Mouse (Mus musculus) right cerebral cortex, postnatal 36 days (tissue): ENCODE results near the gene Slc38a3.

Source experiments
- DNase-seq, 2 experiments: peaks; one replicate each; pipeline ENCODE4 v3.0.0; 2022; ENCODE audit warnings: low spot score in 2 of 2, mixed read lengths in 1 of 2

The Slc38a3 gene

DNA sequence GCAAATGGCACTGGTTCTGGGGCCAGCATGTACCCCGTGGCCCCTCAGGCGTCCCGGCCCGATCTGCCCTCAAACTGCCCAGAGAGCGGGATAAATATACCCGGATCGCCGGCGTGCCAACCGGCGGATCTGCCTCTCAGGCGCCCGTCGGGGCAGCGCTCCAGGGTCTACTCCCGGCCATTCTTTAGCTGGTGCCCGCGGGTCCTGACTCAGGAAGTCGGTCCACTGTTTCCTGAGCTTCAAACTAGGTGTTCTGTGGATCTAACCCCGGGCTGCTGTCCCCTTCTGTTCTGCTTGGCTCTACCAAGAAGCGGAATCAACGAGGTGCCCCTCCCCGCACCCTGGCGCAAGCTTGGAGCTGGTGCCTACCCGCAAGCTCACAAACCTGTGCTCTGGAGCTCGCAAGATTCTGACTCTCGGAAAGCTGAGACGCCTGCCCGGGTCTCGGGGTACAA lies 2.6 kb downstream of the Slc38a3 start:
- DNase-seq = no peak

DNA sequence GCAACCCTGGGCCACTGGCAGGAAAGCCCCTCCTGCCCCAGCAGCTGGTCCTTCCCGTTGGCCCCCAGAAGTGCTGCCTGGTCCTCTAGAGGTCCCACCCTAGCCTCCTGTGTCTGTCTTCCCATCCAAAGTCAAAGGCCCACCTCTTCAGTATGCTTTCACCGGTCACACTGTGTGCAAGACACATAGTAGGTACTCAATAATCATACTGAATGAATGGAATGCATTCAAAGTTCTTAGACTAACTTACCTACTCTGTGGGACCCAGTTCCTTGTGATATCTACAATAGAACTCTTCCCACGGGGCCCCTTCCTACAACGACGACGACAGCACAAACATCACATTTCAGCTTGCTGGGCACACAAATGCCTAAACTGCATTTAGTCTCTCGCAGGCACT lies 4.0 kb downstream of the Slc38a3 start:
- DNase-seq = no peak

- DNase-seq = no peak
Observed at GRCm38 (mm10) chr9:107663525-107663924, 5.8 kb downstream of the Slc38a3 start.

DNA sequence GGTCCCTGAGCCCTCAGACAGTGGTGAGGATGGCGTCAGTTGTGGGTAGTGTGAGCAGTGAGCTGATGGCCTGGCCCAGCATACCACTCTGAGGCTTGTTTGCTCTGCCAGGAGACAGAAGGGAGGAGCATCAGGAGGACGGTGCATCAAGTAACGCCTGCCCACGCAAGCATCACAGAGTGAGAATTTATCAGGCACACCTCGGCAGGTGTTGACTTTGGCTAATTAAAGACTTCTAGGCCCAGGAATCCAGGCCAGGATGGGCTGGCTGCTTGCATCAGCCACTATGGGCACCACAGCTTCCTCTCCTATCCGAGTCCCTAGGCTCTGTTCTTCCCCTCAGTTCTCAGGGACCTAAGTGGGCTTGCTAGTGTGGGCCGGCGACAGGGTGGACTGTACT lies 7.0 kb downstream of the Slc38a3 start:
- no peak for DNase-seq

- DNase-seq = no peak
Observed at GRCm38 (mm10) chr9:107660777-107661176, 8.6 kb downstream of the Slc38a3 start.

DNA sequence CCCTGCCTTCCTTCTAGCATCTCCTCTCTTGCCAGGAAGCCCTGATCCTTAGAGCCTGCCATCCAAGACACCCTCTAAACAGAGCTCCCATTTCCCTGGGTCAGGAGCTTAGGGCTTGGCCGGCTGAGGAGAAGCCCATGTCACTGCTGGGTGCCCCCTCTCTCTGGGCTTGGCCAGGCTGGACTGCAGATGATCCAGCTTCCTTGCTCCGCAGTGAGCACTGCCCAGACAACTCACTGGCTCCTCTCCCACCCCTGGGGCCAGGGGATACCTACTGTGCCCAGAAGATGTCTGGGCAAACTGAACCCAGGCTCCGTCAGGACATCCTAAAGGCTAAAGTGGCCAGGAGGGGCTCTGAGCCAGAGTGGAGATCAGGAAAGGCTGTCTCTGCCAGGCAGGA lies 9.4 kb downstream of the Slc38a3 start:
- no peak for DNase-seq

- DNase-seq = peak; percentile 66 to 67
Observed at GRCm38 (mm10) chr9:107659551-107659950, 9.8 kb downstream of the Slc38a3 start.

- no peak for DNase-seq
Observed at GRCm38 (mm10) chr9:107658096-107658495, 11.2 kb downstream of the Slc38a3 start.

DNA sequence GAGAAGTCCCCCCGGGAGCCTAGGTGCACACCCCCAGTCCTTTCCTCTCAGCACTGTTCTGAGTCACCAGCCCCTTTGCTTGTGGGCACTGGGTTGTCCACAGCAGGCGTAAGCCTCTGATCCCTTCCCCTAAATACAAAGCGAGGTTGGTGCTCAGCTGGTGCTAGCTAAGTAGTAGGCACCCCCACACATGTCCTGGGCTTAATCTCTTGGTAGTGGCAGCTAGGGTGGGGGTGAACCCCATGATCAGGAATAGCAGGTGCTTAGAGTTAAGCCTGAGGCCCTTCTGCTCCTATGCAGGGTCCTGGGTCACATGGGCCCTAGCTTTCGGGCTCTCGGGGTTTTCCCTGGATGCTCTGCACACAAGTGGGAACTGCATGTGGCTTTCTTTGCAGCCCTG lies 12.2 kb downstream of the Slc38a3 start:
- no peak for DNase-seq

DNA sequence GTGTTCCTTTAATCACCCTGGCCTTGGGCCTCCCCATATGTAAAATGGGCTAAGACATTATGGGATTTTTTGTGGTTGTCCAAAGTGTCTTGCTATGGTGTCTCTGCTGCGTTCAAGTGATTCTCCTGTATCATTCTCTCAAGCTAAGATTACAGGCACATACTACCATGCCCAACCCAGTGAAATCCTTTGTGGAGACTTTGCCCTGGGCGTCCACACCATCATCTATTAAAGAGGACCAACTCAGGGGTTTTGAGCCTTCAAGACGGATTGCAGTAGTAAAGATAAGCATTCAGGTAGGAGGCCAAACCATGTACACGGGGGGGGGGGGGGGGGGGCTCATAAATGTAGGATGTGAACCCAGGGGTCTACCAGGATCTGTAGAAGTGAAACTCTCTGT lies 14.7 kb downstream of the Slc38a3 start:
- DNase-seq = no peak

DNA sequence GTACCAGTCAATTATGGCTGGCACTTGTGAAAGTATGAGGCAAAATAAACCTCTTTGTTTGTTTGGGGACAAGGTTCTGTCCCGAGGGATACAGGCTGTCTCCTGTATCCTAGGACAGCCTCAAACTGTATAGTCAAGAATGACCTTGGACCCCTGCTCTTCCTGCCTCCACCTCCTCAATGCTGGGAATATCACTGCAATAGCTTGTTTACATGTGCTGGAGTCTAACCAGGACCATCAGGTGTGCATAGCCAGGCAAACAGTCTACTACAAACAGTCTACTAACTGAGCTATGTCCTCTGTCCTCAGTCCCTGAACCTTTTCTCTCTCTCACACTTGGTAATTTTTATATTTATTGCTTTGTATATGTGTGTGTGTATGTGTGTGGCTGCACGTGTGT lies 15.9 kb downstream of the Slc38a3 start:
- no peak for DNase-seq

DNA sequence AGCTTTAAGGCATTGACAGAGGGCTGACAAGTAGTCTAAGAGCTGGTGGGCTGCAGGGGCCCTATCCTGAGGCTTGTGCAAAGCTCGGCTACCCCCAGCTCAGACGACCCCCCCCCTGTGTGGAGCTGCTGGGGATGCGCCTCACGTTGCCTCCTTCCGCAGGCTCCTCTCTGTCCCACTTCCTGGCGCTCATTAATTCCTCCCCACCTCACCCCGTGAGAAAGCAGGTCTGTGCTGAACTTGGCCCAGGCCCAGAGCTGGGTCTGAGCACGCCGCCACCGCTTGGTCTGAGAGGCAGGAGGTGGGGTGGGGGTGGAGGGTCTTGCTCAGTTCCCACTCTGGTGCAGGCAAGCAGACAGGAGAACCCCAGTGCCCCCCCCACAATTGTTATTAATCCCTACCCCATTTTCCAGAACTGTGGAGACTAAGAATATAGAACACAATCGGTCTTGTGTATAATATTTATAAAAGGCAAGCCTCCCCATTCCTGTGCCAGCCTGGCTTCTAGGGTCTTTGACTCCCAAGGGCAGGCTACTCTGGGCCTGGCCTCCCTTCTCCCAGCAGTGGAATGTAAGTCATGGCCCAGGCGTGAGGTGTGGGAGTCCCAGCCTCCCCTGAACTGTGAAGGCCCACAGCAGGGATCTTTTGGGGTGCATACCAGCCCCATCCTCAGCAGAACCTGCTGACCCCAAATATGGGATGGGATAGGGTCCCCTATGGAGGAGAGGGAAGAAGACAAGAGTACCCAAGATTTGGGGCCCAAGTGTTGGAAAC lies 18.4 kb downstream of the Slc38a3 start:
- DNase-seq = no peak

DNA sequence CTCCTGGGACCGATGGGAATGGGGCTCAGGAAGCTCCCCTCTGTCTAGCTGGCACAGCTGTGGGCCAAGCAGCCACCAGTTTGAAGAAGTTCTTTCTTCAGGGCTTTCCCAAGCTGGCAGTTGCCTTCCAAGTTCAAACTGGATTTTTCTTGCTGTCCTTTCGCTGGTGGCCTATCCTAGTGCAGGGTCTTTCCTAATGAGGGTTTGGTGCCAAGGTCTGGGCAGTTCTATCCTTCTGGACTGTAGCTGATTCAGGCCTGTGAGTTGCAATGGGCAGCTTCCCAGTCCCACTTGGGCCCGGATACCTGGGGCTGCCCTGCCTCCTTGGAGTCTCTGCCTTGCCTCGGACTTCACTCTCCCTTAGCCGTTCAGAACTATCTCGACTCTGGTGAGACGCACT lies 19.1 kb downstream of the Slc38a3 start:
- DNase-seq = no peak

- no peak for DNase-seq
Observed at GRCm38 (mm10) chr9:107648767-107649166, 20.6 kb downstream of the Slc38a3 start.

GRCm38 (mm10) chr9:107646975-107647374 lies 22.4 kb downstream of the Slc38a3 start:
- no peak for DNase-seq

GRCm38 (mm10) chr9:107645577-107645976 lies 23.8 kb downstream of the Slc38a3 start:
- DNase-seq = no peak

DNA sequence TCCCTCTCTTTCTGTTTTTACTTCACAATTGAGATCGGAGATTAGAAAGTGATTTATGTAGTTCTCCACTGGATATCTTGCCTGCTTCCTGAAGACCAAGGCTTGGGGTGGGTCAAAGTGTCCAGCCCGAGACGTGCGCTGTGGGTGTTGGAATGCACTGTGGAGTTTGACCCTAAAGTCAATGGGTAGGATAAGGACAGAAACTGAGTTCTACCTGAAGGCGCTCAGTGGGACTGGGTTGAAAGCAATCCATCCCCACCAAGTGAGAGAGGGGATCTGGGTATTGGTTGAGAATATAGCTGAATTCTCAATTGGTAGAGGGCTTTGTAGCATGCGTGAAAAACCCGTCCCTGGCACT lies 24.2 kb downstream of the Slc38a3 start:
- DNase-seq = no peak

DNA sequence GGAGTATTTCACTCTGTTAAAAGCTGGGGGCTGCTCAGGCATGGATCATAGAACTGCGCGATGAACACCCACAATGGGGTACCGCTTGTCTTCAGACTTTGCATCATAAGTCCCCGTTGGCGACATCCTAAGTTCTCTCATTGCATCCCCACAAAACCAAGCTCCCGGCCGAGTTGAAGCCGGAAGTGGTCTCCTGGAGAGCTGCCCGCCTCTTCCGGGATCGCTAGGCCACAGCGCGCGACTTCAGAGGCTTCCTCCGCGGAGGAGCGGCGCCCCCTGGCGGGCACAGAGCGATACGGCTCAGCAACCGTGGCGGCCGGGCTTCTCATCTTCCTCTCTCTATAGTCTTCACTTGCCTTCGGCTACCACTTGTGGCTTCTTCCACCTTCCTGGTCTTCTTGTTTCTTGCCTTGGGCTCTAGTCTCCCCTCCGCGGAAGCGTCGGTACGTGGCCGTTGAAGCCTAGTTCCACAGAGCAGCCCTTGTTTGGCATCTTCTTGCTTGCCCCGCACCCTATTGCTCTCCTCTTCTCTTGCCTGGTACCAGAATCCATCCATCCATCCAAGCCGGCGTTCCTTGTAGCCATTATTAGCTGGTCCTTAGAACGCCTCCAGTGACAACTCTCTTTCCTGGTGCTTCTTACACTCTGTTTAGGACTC lies 24.7 kb downstream of the Slc38a3 start:
- peak; percentile 77 to 80 for DNase-seq

GRCm38 (mm10) chr9:107643544-107644214 lies 25.7 kb downstream of the Slc38a3 start:
- DNase-seq = no peak

GRCm38 (mm10) chr9:107641666-107642065 lies 27.7 kb downstream of the Slc38a3 start:
- no peak for DNase-seq

GRCm38 (mm10) chr9:107640257-107640772 lies 29.0 kb downstream of the Slc38a3 start:
- DNase-seq = no peak

DNA sequence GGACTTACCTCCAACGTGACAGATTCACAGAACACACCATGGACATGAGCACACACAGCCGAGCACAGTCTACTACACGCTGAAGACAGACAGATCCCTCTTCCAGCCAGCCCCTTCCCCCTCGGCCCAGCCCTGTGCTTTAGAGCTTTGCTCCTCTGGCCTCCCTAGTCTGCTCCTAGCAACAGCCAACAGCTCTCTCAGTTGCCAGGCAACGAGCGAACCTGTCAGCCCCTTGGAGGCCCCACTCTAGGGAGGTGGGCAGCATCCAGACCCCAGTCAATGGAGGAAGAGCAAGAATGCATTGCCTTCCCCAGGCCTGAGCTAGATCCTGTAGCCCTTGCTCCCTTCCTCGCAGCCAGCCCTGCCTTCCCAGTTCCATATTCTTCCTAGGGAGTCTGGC lies 32.3 kb downstream of the Slc38a3 start:
- DNase-seq = no peak
